Mouse (Mus musculus) G1E (cell line): ENCODE results near the gene Apoa2.

ENCODE experiments used
- CTCF ChIP-seq: IDR thresholded peaks from 2 replicates; pipeline ENCODE4 v1.5.1; 2012; ENCODE audit warnings: low read depth, low read length, inconsistent platforms, mixed read lengths
- GATA1 ChIP-seq: IDR thresholded peaks from 2 replicates; pipeline ENCODE4 v1.6.1; 2012; ENCODE audit warnings: borderline replicate concordance, low read length, inconsistent platforms, mixed read lengths
- POLR2AphosphoS5 ChIP-seq: IDR thresholded peaks from 2 replicates; pipeline ENCODE4 v1.6.1; 2012; ENCODE audit warnings: low read depth, low read length, inconsistent platforms; ENCODE audit not compliant: insufficient replicate concordance
- TAL1 ChIP-seq: conservative IDR thresholded peaks from 2 replicates; pipeline ENCODE4 v1.6.1; 2012; ENCODE audit warnings: low read depth, low read length, inconsistent platforms, mixed read lengths

DNA sequence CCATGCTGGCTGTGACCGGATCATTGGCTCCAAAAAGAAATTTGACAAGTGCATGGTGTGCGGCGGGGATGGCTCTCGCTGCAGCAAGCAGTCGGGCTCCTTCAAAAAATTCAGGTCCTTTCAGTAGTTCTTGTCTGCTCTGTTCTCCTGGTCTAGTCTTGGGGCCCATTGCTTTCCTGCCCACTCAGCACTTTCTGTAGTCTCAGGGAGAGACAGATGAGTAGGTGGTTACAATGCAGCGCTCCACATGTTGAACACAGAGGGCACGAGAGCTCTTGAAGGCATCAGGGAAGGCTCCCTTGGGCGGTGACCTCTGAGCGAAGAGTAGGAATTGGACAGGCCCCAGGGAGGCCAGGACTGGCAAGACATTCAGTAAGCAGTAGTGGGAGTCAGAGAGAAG is 32.9 kb downstream of the Apoa2 start:
- TF ChIP-seq CTCF: no peak
- TF ChIP-seq POLR2AphosphoS5: no peak
- TF ChIP-seq TAL1: no peak
- no peak for TF ChIP-seq GATA1
